Mouse (Mus musculus): ENCODE results near the gene Usp20. TPM values are rescaled to one million over a fixed set of nuclear protein-coding genes. Genes with fewer than 3 reads are reported as not detected.

Usp20 gene
- polyA plus RNA-seq, 1 experiment from 2014 or later = 19.0 TPM

DNA sequence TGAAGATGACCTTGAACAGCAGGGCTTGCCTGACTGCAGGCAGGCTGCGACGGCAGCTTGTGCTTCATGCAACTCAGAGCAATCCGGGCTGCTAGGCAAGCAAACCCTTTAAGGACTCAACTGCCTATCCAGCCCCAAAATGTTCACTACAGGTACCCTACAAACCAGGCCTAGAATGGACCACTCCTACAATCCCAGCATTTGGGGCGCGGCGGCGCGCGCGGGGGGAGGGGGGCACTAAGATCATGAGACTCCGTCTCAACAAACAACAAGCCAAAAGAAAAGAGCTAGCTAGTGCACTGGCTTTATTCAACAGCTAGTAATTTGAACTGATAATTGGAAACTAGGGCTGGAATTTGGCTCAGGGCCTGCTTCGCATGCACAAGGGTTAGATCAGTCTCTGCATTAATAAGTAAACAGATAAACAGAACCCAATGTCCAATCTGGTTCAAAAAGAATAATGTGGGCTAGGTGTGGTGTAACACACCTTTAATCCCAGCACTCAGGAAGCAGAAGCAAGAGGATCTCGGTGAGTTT, 85.0 kb downstream of the Usp20 start:
- H3K4me1 ChIP-seq = no peaks in the 10 kb centered on the region
- H3K27me3 ChIP-seq (replicated peaks) = no peaks in the 10 kb centered on the region
- no peak overlapping the region for H3K9ac ChIP-seq
- H3K4me3 ChIP-seq (replicated peaks) = no peak overlapping the region
- WGBS = 83% methylated on average over 13 of the region's 13 CpGs
- no peak overlapping the region for H3K4me2 ChIP-seq
- ATAC-seq (ENCODE audit: insufficient read depth, low FRiP score, low read depth) = no peak
- H3K36me3 ChIP-seq = peaks cover 2% of the 10 kb centered on the region; the same call in 1 of the 2 replicates
- H3K27ac ChIP-seq = no peak overlapping the region
- H3K9me3 ChIP-seq = no peaks in the 10 kb centered on the region

- H3K27ac ChIP-seq = no peak overlapping the region
- no peak overlapping the region for H3K4me3 ChIP-seq (replicated peaks)
- H3K4me1 ChIP-seq = no peaks in the 10 kb centered on the region
- no peak overlapping the region for H3K4me2 ChIP-seq
- ATAC-seq (ENCODE audit: insufficient read depth, low FRiP score, low read depth) = no peak
- H3K27me3 ChIP-seq (replicated peaks) = no peaks in the 10 kb centered on the region
- no peaks in the 10 kb centered on the region for H3K9me3 ChIP-seq
- H3K36me3 ChIP-seq = peaks cover 2% of the 10 kb centered on the region; the same call in 1 of the 2 replicates
- WGBS = 71% methylated on average over 7 of the region's 7 CpGs
- no peak overlapping the region for H3K9ac ChIP-seq
Measured at GRCm38 (mm10) chr2:31067696-31068245, 85.7 kb downstream of the Usp20 start.

GRCm38 (mm10) chr2:31068246-31069113, 86.4 kb downstream of the Usp20 start:
- 59% methylated on average over 13 of the region's 13 CpGs for WGBS
- no peak overlapping the region for H3K4me2 ChIP-seq
- no peak for ATAC-seq (ENCODE audit: insufficient read depth, low FRiP score, low read depth)
- H3K4me3 ChIP-seq (replicated peaks) = no peak overlapping the region
- peaks cover 6% of the 10 kb centered on the region; the same call in 1 of the 2 replicates for H3K36me3 ChIP-seq
- no peaks in the 10 kb centered on the region for H3K9me3 ChIP-seq
- H3K27ac ChIP-seq = peak overlapping the region; percentile 51
- no peaks in the 10 kb centered on the region for H3K27me3 ChIP-seq (replicated peaks)
- H3K4me1 ChIP-seq = no peaks in the 10 kb centered on the region
- no peak overlapping the region for H3K9ac ChIP-seq

DNA sequence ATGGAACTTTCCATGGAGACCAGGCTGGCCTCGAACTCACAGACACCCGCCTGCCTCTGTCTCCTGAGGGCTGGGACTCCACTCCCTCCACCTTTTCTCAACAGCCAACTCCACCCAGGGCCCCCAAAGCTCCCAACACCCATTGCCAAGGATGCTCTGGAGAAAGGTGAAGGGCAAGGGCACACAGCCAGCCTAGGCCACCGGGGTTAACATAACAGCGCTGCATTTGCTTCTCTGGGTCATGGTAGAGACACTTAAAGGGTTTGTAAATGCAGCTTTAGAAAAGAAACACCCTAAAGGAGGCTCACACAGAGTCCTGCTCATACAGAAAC, 87.0 kb downstream of the Usp20 start:
- 84% methylated on average over 4 of the region's 4 CpGs for WGBS
- Histone ChIP-seq H3K36me3 (peaks cover 6% of the 10 kb centered on the region; the same call in 1 of the 2 replicates), H3K4me3 (replicated peaks) (no peak overlapping the region), H3K9ac (no peak overlapping the region), H3K4me2 (no peak overlapping the region), H3K27ac (peak overlapping the region; percentile 51; the same call in 1 of the 2 replicates), H3K4me1 (no peaks in the 10 kb centered on the region), H3K9me3 (no peaks in the 10 kb centered on the region), H3K27me3 (replicated peaks) (no peaks in the 10 kb centered on the region)
- ATAC-seq (ENCODE audit: insufficient read depth, low FRiP score, low read depth) = no peak

DNA sequence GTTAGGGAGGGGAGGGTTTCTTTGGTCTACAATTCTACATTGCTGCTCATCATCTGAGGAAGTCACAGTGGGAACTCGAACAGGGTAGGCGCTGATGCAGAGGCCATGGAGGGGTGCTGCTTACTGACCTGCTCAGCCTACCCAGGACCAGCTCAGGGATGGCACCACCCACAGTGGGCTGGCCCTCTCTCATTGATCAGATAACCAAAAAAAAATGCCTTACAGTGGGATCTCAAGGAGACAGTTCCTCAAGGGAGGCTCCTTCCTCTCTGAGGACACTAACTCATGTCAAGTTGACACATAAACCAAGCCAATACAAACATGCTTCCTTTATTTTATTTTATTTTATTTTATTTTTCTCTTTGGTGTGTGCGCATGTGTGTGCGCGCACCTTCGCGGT, 87.4 kb downstream of the Usp20 start:
- no peaks in the 10 kb centered on the region for H3K9me3 ChIP-seq
- H3K4me1 ChIP-seq = no peaks in the 10 kb centered on the region
- no peak overlapping the region for H3K27ac ChIP-seq
- H3K27me3 ChIP-seq (replicated peaks) = no peaks in the 10 kb centered on the region
- H3K36me3 ChIP-seq = peaks cover 6% of the 10 kb centered on the region; the same call in 1 of the 2 replicates
- no peak overlapping the region for H3K4me2 ChIP-seq
- no peak overlapping the region for H3K4me3 ChIP-seq (replicated peaks)
- 94% methylated on average over 7 of the region's 7 CpGs for WGBS
- no peak for ATAC-seq (ENCODE audit: insufficient read depth, low FRiP score, low read depth)
- no peak overlapping the region for H3K9ac ChIP-seq

Other genes with a start within 250 kb of the Usp20 start
- 2.8 and 2.9 TPM in 2 replicates for gene 1700001O22Rik, start 178.6 kb upstream of the Usp20 start, polyA plus RNA-seq (2015; fragmentation: Nextera tagmentation; extraction: Ambion mirVana)
- gene Ntmt1, start 174.5 kb upstream of the Usp20 start, polyA plus RNA-seq (2015; fragmentation: Nextera tagmentation; extraction: Ambion mirVana) = 78.8 and 82.3 TPM in 2 replicates
- gene Asb6, start 151.9 kb upstream of the Usp20 start, polyA plus RNA-seq (2015; fragmentation: Nextera tagmentation; extraction: Ambion mirVana) = 29.5 and 30.1 TPM in 2 replicates
- gene Prrx2, start 147.3 kb upstream of the Usp20 start, polyA plus RNA-seq (2015; fragmentation: Nextera tagmentation; extraction: Ambion mirVana) = 3.8 and 4.3 TPM in 2 replicates
- 6.7 and 9.0 TPM in 2 replicates for gene Ptges, start 52.4 kb upstream of the Usp20 start, polyA plus RNA-seq (2015; fragmentation: Nextera tagmentation; extraction: Ambion mirVana)
- 30.6 and 31.1 TPM in 2 replicates for gene Tor1b, start 29.3 kb upstream of the Usp20 start, polyA plus RNA-seq (2015; fragmentation: Nextera tagmentation; extraction: Ambion mirVana)
- 73.9 and 74.5 TPM in 2 replicates for gene Tor1a, start 14.3 kb upstream of the Usp20 start, polyA plus RNA-seq (2015; fragmentation: Nextera tagmentation; extraction: Ambion mirVana)
- 53.8 TPM in 2 replicates for gene BC005624, start 78 bp upstream of the Usp20 start, polyA plus RNA-seq (2015; fragmentation: Nextera tagmentation; extraction: Ambion mirVana)
- 27.8 and 34.0 TPM in 2 replicates for gene Fnbp1, start 159.7 kb downstream of the Usp20 start, polyA plus RNA-seq (2015; fragmentation: Nextera tagmentation; extraction: Ambion mirVana)
- gene Gpr107, start 170.0 kb downstream of the Usp20 start, polyA plus RNA-seq (2015; fragmentation: Nextera tagmentation; extraction: Ambion mirVana) = 33.2 and 35.3 TPM in 2 replicates

Measured in stomach, embryonic 15.5 days (tissue).